Mouse (Mus musculus): ENCODE data around the gene Iqgap3. TPM values are rescaled to one million over a fixed set of nuclear protein-coding genes. Genes with fewer than 3 reads are reported as not detected.

Gene Iqgap3
- polyA plus RNA-seq, 1 experiment = 25.7 TPM

DNA sequence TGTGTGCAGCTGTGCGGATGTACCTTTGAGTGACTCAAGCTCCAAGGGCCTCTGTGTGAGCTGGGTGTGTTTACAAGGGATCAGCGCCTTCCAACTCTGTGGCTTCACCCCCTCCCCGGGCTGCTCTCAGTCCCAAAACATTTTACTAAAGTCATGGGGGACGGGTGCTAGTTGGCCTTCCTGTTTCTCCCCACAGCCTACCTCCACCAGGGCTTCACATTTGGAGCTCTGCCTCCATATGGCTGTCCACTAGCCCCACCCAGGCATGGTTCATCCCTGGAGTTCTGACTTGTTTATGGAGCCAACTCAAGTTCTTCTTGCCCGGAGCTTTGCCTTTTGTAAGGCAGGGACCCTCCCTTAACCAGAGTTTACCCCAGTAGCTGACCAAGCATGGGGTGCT lies 88.6 kb downstream of the Iqgap3 start:
- peaks cover 18% of the 10 kb centered on the region for H3K4me1 ChIP-seq (ENCODE audit: control insufficient read depth, insufficient read depth, low read length)
- H3K4me3 ChIP-seq (ENCODE audit: insufficient read depth, low read length) = no peak overlapping the region

More for the DNA sequence above, 88.6 kb downstream of the Iqgap3 start:
- H3K27ac ChIP-seq (ENCODE audit: insufficient read depth, low read depth, low read length) = no peak overlapping the region
- TF ChIP-seq POLR2A (IDR thresholded peaks at IDR 0.05; ENCODE audit: borderline replicate concordance, low read depth, low read length) (no peak), CTCF (IDR thresholded peaks at IDR 0.05; ENCODE audit: low read depth, low read length) (no peak)

Other genes with a start within 250 kb of the Iqgap3 start
- not detected in 2 replicates for gene Sh2d2a, start 235.2 kb upstream of the Iqgap3 start, polyA plus RNA-seq (2012; ENCODE audit: insufficient read depth, insufficient read length, missing spikeins)
- gene Prcc, start 196.4 kb upstream of the Iqgap3 start, polyA plus RNA-seq (2012; ENCODE audit: insufficient read depth, insufficient read length, missing spikeins) = 31.2 and 34.8 TPM in 2 replicates
- gene Hdgf, start 175.7 kb upstream of the Iqgap3 start, polyA plus RNA-seq (2012; ENCODE audit: insufficient read depth, insufficient read length, missing spikeins) = 170 and 180 TPM in 2 replicates
- gene Mrpl24, start 162.5 kb upstream of the Iqgap3 start, polyA plus RNA-seq (2012; ENCODE audit: insufficient read depth, insufficient read length, missing spikeins) = 139 and 147 TPM in 2 replicates
- 22.0 and 22.3 TPM in 2 replicates for gene Isg20l2, start 151.7 kb upstream of the Iqgap3 start, polyA plus RNA-seq (2012; ENCODE audit: insufficient read depth, insufficient read length, missing spikeins)
- gene Rrnad1, start 151.3 kb upstream of the Iqgap3 start, polyA plus RNA-seq (2012; ENCODE audit: insufficient read depth, insufficient read length, missing spikeins) = 17.8 and 23.3 TPM in 2 replicates
- gene Crabp2, start 133.3 kb upstream of the Iqgap3 start, polyA plus RNA-seq (2012; ENCODE audit: insufficient read depth, insufficient read length, missing spikeins) = not detected in 2 replicates
- 1.4 and 1.7 TPM in 2 replicates for gene Nes, start 110.9 kb upstream of the Iqgap3 start, polyA plus RNA-seq (2012; ENCODE audit: insufficient read depth, insufficient read length, missing spikeins)
- not detected in 2 replicates for gene Bcan, start 81.7 kb upstream of the Iqgap3 start, polyA plus RNA-seq (2012; ENCODE audit: insufficient read depth, insufficient read length, missing spikeins)
- gene Hapln2, start 54.4 kb upstream of the Iqgap3 start, polyA plus RNA-seq (2012; ENCODE audit: insufficient read depth, insufficient read length, missing spikeins) = not detected in 2 replicates
- 7.9 and 8.4 TPM in 2 replicates for gene Gpatch4, start 38.9 kb upstream of the Iqgap3 start, polyA plus RNA-seq (2012; ENCODE audit: insufficient read depth, insufficient read length, missing spikeins)
- gene Naxe, start 23.5 kb upstream of the Iqgap3 start, polyA plus RNA-seq (2012; ENCODE audit: insufficient read depth, insufficient read length, missing spikeins) = 76.1 and 83.0 TPM in 2 replicates
- not detected in 2 replicates for gene Ttc24, start 3.7 kb upstream of the Iqgap3 start, polyA plus RNA-seq (2012; ENCODE audit: insufficient read depth, insufficient read length, missing spikeins)
- 84.5 and 98.1 TPM in 2 replicates for gene Mef2d, start 60.4 kb downstream of the Iqgap3 start, polyA plus RNA-seq (2012; ENCODE audit: insufficient read depth, insufficient read length, missing spikeins)
- gene Rhbg, start 172.7 kb downstream of the Iqgap3 start, polyA plus RNA-seq (2012; ENCODE audit: insufficient read depth, insufficient read length, missing spikeins) = not detected in 2 replicates
- gene Gm38392, start 205.2 kb downstream of the Iqgap3 start, polyA plus RNA-seq (2012; ENCODE audit: insufficient read depth, insufficient read length, missing spikeins) = 0.48 TPM in 1 of 2 replicates, not detected in the other
- 10.1 and 11.4 TPM in 2 replicates for gene Tsacc, start 215.0 kb downstream of the Iqgap3 start, polyA plus RNA-seq (2012; ENCODE audit: insufficient read depth, insufficient read length, missing spikeins)
- gene Cct3, start 215.1 kb downstream of the Iqgap3 start, polyA plus RNA-seq (2012; ENCODE audit: insufficient read depth, insufficient read length, missing spikeins) = 75.3 and 76.5 TPM in 2 replicates
- gene Glmp, start 243.1 kb downstream of the Iqgap3 start, polyA plus RNA-seq (2012; ENCODE audit: insufficient read depth, insufficient read length, missing spikeins) = 401 and 428 TPM in 2 replicates

Measured in bone marrow macrophage, adult 2 months (primary cell).